Mouse (Mus musculus) E14TG2a.4 (cell line): ENCODE measurements around the gene Gpr3.

Experiments
- CTCF ChIP-seq: conservative IDR thresholded peaks from 2 replicates; pipeline ENCODE4 v1.5.1; 2014; ENCODE audit warnings: low read length
- POU5F1 ChIP-seq: IDR thresholded peaks from 2 replicates; pipeline ENCODE4 v1.6.1; 2014; ENCODE audit warnings: low read length, borderline replicate concordance

DNA sequence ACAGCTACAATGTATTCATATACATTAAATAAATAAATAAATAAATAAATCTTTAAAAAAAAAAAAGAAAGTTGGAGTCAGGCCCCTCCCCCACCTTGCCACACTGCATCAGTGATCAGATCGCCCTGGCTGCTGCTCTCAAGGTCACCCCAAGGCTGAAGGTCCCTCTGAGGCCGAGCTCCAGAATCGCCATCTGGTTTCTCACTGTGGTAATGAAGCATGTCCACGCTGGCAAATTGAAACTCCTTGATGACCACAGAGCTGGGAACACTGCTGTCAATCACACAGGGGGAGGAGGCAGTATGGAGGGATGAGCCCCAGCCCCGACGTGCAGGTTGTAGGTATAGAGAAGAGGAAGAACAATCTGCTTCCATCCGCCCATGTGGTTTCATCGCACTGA lies 15.3 kb upstream of the Gpr3 start:
- TF ChIP-seq CTCF (no peak), POU5F1 (no peak)
